ENCODE assay signal across 26 mouse cellular contexts in the genomic region with DNA sequence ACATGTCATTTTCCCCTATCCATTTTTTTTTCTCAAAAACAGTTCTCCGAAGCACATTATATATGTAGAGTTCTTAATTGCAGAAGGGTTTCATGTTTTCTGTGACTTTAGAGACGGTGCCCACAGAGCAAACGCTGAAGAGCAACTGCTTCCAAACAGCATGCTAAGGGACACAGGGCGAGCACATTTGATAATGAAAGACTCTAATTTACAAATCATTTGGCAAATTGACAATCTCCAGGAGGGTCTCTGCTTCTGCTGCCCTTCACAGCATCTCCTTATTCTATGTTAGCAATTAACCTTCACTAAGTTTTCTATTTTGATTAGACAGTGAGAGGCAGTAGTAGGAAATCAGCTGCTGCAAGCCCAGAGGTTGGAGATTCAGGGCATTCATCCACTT.
"Had no signal": no experiment of that assay in that cellular context is flagged by ENCODE, and none has a peak within 500 bp of the region (broad histone marks: within the 10 kb centered on the region; RNA-seq: fewer than 3 reads in every experiment).

No protein-coding gene starts in this region.

- H3K4me3 ChIP-seq: heart, embryonic 10.5 days; heart, embryonic 12.5 days; hindbrain, embryonic 10.5 days; hindbrain, embryonic 12.5 days; hindbrain, embryonic 15.5 days; intestine, embryonic 15.5 days; layer of hippocampus, adult 2 months; left cerebral cortex, adult 2 months; limb, embryonic 10.5 days; limb, embryonic 12.5 days; liver, embryonic 13.5 days; liver, embryonic 15.5 days had no signal

- H3K36me3 ChIP-seq: heart, embryonic 10.5 days; heart, embryonic 12.5 days; hindbrain, embryonic 10.5 days; hindbrain, embryonic 12.5 days; hindbrain, embryonic 15.5 days; intestine, embryonic 15.5 days; limb, embryonic 10.5 days; limb, embryonic 12.5 days; liver, embryonic 13.5 days; liver, embryonic 15.5 days had no signal

- H3K9me3 ChIP-seq: heart, embryonic 10.5 days; heart, embryonic 12.5 days; hindbrain, embryonic 10.5 days; hindbrain, embryonic 12.5 days; hindbrain, embryonic 15.5 days; intestine, embryonic 15.5 days; limb, embryonic 10.5 days; limb, embryonic 12.5 days; liver, embryonic 13.5 days; liver, embryonic 15.5 days had no signal

- H3K27me3 ChIP-seq: heart, embryonic 12.5 days; hindbrain, embryonic 12.5 days; hindbrain, embryonic 15.5 days; intestine, embryonic 15.5 days; limb, embryonic 12.5 days; liver, embryonic 13.5 days; liver, embryonic 15.5 days had no signal

- DNase-seq: gastrocnemius, postnatal 25 days; heart, adult 18-20 months; heart, postnatal 10 days; heart, postnatal 4 days; kidney, adult 18-20 months; kidney, adult 8-10 months; kidney, postnatal 10 days; kidney, postnatal 25 days; kidney, postnatal 4 days; liver; liver, embryonic 13.5 days; liver, postnatal 0 days had no signal

- H3K9ac ChIP-seq: heart, embryonic 12.5 days; hindbrain, embryonic 12.5 days; hindbrain, embryonic 15.5 days; intestine, embryonic 15.5 days; limb, embryonic 12.5 days; liver, embryonic 13.5 days; liver, embryonic 15.5 days; liver, postnatal 0 days had no signal

- ATAC-seq: inflammation-experienced regulatory T-cells, adult 6 months; intestine, embryonic 15.5 days; intestine, postnatal 0 days; liver, postnatal 0 days had no signal

- H3K27ac ChIP-seq: heart, embryonic 10.5 days; hindbrain, embryonic 10.5 days; hindbrain, embryonic 12.5 days; hindbrain, embryonic 15.5 days; intestine, embryonic 15.5 days; layer of hippocampus, adult 2 months; left cerebral cortex, adult 2 months; limb, embryonic 10.5 days; limb, embryonic 12.5 days; liver, embryonic 13.5 days; liver, embryonic 15.5 days had no signal

- H3K4me1 ChIP-seq: heart, embryonic 10.5 days; heart, embryonic 12.5 days; hindbrain, embryonic 10.5 days; hindbrain, embryonic 12.5 days; intestine, embryonic 15.5 days; limb, embryonic 10.5 days; limb, embryonic 12.5 days; liver, embryonic 13.5 days; liver, embryonic 15.5 days had no signal

- H3K4me2 ChIP-seq: heart, embryonic 12.5 days; hindbrain, embryonic 12.5 days; hindbrain, embryonic 15.5 days; intestine, embryonic 15.5 days; limb, embryonic 12.5 days; liver, embryonic 11.5 days; liver, embryonic 13.5 days; liver, embryonic 15.5 days had no signal
